Mouse (Mus musculus): ENCODE results near the gene Mgat5.

DNA sequence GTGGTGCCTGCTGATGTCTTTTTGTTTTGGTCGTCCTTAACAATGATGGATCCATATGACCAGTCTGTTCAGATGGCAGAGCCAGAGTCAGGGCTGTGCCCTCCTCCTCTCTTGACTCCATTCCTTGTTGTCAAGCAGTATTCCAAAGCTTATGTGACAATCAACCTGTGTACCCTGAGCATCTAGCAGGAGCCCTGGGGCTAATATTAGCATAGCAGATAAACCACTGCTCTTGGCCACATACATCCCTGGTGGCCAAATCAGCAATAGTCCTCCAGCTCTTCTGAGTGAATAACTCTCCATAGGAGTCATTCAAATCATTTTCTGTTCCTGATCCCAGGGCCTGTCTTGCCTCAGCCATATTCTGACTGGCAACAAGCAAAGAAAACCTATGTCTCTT lies 211.1 kb downstream of the Mgat5 start:
- TF ChIP-seq POLR2A (IDR thresholded peaks at IDR 0.05; ENCODE audit: borderline replicate concordance, insufficient read depth, low read length) (no peak), CTCF (IDR thresholded peaks at IDR 0.05; ENCODE audit: borderline replicate concordance, insufficient read depth, low read depth, low read length) (no peak)
